Mouse (Mus musculus): Measurements from ENCODE around the gene Lrp1.

Gene Lrp1

GRCm38 (mm10) chr10:127491128-127491512, 129.8 kb downstream of the Lrp1 start:
- no peak for DNase-seq

DNA sequence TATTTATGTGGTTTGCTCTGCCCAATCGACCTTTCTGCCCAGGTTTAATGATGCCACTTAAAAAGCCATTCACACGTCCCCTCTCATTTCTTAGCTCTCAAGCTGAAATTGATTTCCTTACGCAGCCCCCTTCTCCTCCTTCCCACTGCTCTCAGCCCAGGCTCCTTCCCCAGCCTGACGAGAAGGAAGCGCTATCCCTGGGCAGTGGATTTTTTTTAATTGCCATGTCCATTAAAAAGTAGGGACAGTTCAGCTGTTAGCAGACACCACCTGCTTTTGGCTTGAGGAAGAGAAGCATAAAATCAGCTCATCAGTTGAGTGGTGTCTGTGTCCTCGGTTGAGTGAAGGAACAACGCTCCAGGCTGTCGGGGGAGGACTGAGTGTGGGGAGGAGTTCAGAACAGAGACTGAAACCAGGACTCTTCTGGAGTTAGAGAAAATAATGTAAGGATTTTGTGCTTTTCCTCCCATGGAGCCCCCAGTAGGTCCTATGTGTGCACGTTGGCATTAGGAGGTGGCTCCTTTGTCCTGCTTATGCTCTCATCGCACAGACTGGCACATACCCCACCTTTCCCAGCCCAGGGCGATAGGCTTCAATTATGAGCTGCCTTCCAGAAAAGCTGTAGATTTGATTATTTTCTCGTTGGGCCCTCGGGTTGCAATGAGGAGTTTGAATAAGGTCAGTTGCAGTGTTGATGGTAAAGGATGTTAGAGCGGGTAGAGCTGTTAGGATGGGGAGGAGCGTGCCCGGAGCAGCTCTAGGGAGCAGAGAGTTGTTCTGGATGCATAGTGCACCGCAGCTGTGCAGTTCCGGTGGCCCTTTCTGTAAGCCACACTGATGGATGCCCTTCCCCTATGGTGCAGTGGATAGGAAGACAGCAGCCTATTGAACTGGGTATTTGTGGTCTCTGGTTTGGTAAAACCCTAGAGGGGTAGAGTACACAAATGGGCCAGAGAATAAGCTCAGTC, 130.5 kb downstream of the Lrp1 start:
- DNase-seq, result no peak

GRCm38 (mm10) chr10:127488856-127489255, 132.1 kb downstream of the Lrp1 start:
- no peak for DNase-seq

Data from thymus, postnatal 25 days (tissue).